Mouse (Mus musculus): Measurements from ENCODE around the gene Phc3. TPM values are rescaled to one million over a fixed set of nuclear protein-coding genes. Genes with fewer than 3 reads are reported as not detected.

The Phc3 gene
- 11.3 and 11.4 TPM in 2 replicates for polyA plus RNA-seq (2012; rRNA removed)

GRCm38 (mm10) chr3:30969104-30969581 lies at the start of gene Phc3:
TSS of gene Phc3 (minus strand) at chr3:30969415.
- H3K36me3 ChIP-seq (ENCODE audit: control insufficient read depth, insufficient read depth, low read length), result no peaks in the 10 kb centered on the region
- TF ChIP-seq POLR2A (IDR thresholded peaks at IDR 0.05; ENCODE audit: control insufficient read depth, low read depth, low read length), result peak; percentile 79; the same call in 1 of the 2 replicates
- TF ChIP-seq CTCF (IDR thresholded peaks at IDR 0.05; ENCODE audit: control insufficient read depth, insufficient read depth, insufficient replicate concordance, low read depth, low read length), result no peak
- H3K27ac ChIP-seq (ENCODE audit: control insufficient read depth, insufficient read depth, low read depth, low read length), result peak within 1 kb of the TSS; percentile 89
- H3K4me3 ChIP-seq (ENCODE audit: control insufficient read depth, low read depth, low read length), result peak within 1 kb of the TSS; percentile 99
- no peaks in the 10 kb centered on the region for H3K27me3 ChIP-seq (ENCODE audit: control insufficient read depth, insufficient read depth, low read length)
- H3K4me1 ChIP-seq (ENCODE audit: control insufficient read depth, insufficient read depth, low read length), result peaks cover 3% of the 10 kb centered on the region; the same call in 1 of the 2 replicates

- H3K4me1 ChIP-seq (ENCODE audit: control insufficient read depth, insufficient read depth, low read length), result no peaks in the 10 kb centered on the region; the same call in 1 of the 2 replicates
- TF ChIP-seq POLR2A (IDR thresholded peaks at IDR 0.05; ENCODE audit: control insufficient read depth, low read depth, low read length) (no peak), CTCF (IDR thresholded peaks at IDR 0.05; ENCODE audit: control insufficient read depth, insufficient read depth, insufficient replicate concordance, low read depth, low read length) (no peak)
- H3K36me3 ChIP-seq (ENCODE audit: control insufficient read depth, insufficient read depth, low read length), result no peaks in the 10 kb centered on the region
- no peak overlapping the region for H3K4me3 ChIP-seq (ENCODE audit: control insufficient read depth, low read depth, low read length)
- no peaks in the 10 kb centered on the region for H3K27me3 ChIP-seq (ENCODE audit: control insufficient read depth, insufficient read depth, low read length)
- H3K27ac ChIP-seq (ENCODE audit: control insufficient read depth, insufficient read depth, low read depth, low read length), result no peak overlapping the region
Measured at GRCm38 (mm10) chr3:31017652-31018051, 48.4 kb upstream of the Phc3 start.

GRCm38 (mm10) chr3:31016594-31017196 lies 47.5 kb upstream of the Phc3 start:
- TF ChIP-seq CTCF (IDR thresholded peaks at IDR 0.05; ENCODE audit: control insufficient read depth, insufficient read depth, insufficient replicate concordance, low read depth, low read length) (no peak), POLR2A (IDR thresholded peaks at IDR 0.05; ENCODE audit: control insufficient read depth, low read depth, low read length) (no peak)
- no peaks in the 10 kb centered on the region for H3K27me3 ChIP-seq (ENCODE audit: control insufficient read depth, insufficient read depth, low read length)
- H3K27ac ChIP-seq (ENCODE audit: control insufficient read depth, insufficient read depth, low read depth, low read length), result no peak overlapping the region
- no peaks in the 10 kb centered on the region for H3K36me3 ChIP-seq (ENCODE audit: control insufficient read depth, insufficient read depth, low read length)
- H3K4me1 ChIP-seq (ENCODE audit: control insufficient read depth, insufficient read depth, low read length), result no peaks in the 10 kb centered on the region; the same call in 1 of the 2 replicates
- H3K4me3 ChIP-seq (ENCODE audit: control insufficient read depth, low read depth, low read length), result no peak overlapping the region

GRCm38 (mm10) chr3:31015682-31016443 lies 46.6 kb upstream of the Phc3 start:
- no peaks in the 10 kb centered on the region; the same call in 1 of the 2 replicates for H3K4me1 ChIP-seq (ENCODE audit: control insufficient read depth, insufficient read depth, low read length)
- TF ChIP-seq POLR2A (IDR thresholded peaks at IDR 0.05; ENCODE audit: control insufficient read depth, low read depth, low read length), result no peak
- no peak for TF ChIP-seq CTCF (IDR thresholded peaks at IDR 0.05; ENCODE audit: control insufficient read depth, insufficient read depth, insufficient replicate concordance, low read depth, low read length)
- H3K27ac ChIP-seq (ENCODE audit: control insufficient read depth, insufficient read depth, low read depth, low read length), result no peak overlapping the region
- no peaks in the 10 kb centered on the region for H3K27me3 ChIP-seq (ENCODE audit: control insufficient read depth, insufficient read depth, low read length)
- H3K36me3 ChIP-seq (ENCODE audit: control insufficient read depth, insufficient read depth, low read length), result no peaks in the 10 kb centered on the region
- no peak overlapping the region for H3K4me3 ChIP-seq (ENCODE audit: control insufficient read depth, low read depth, low read length)

- TF ChIP-seq CTCF (IDR thresholded peaks at IDR 0.05; ENCODE audit: control insufficient read depth, insufficient read depth, insufficient replicate concordance, low read depth, low read length), result no peak
- TF ChIP-seq POLR2A (IDR thresholded peaks at IDR 0.05; ENCODE audit: control insufficient read depth, low read depth, low read length), result no peak
- Histone ChIP-seq H3K4me3 (ENCODE audit: control insufficient read depth, low read depth, low read length) (no peak overlapping the region), H3K36me3 (ENCODE audit: control insufficient read depth, insufficient read depth, low read length) (no peaks in the 10 kb centered on the region), H3K27ac (ENCODE audit: control insufficient read depth, insufficient read depth, low read depth, low read length) (no peak overlapping the region), H3K27me3 (ENCODE audit: control insufficient read depth, insufficient read depth, low read length) (no peaks in the 10 kb centered on the region), H3K4me1 (ENCODE audit: control insufficient read depth, insufficient read depth, low read length) (no peaks in the 10 kb centered on the region; the same call in 1 of the 2 replicates)
Measured at GRCm38 (mm10) chr3:31014374-31014773, 45.2 kb upstream of the Phc3 start.

GRCm38 (mm10) chr3:31004320-31005209 lies 35.4 kb upstream of the Phc3 start:
- H3K27me3 ChIP-seq (ENCODE audit: control insufficient read depth, insufficient read depth, low read length), result no peaks in the 10 kb centered on the region
- H3K36me3 ChIP-seq (ENCODE audit: control insufficient read depth, insufficient read depth, low read length), result no peaks in the 10 kb centered on the region
- no peaks in the 10 kb centered on the region; the same call in 1 of the 2 replicates for H3K4me1 ChIP-seq (ENCODE audit: control insufficient read depth, insufficient read depth, low read length)
- H3K27ac ChIP-seq (ENCODE audit: control insufficient read depth, insufficient read depth, low read depth, low read length), result no peak overlapping the region
- no peak for TF ChIP-seq POLR2A (IDR thresholded peaks at IDR 0.05; ENCODE audit: control insufficient read depth, low read depth, low read length)
- no peak for TF ChIP-seq CTCF (IDR thresholded peaks at IDR 0.05; ENCODE audit: control insufficient read depth, insufficient read depth, insufficient replicate concordance, low read depth, low read length)
- no peak overlapping the region for H3K4me3 ChIP-seq (ENCODE audit: control insufficient read depth, low read depth, low read length)
